Mouse (Mus musculus) C2C12 (cell line): ENCODE results near the gene Ppp1cc.

ENCODE experiments used
- CTCF ChIP-seq: IDR thresholded peaks from one replicate; pipeline ENCODE4 v1.5.1; 2011; ENCODE audit not compliant: control insufficient read depth, insufficient read depth, insufficient read length
- MYOD1 ChIP-seq: IDR thresholded peaks from one replicate; pipeline ENCODE4 v1.6.1; 2011; ENCODE audit warnings: low read depth; ENCODE audit not compliant: control insufficient read depth, insufficient read length

DNA sequence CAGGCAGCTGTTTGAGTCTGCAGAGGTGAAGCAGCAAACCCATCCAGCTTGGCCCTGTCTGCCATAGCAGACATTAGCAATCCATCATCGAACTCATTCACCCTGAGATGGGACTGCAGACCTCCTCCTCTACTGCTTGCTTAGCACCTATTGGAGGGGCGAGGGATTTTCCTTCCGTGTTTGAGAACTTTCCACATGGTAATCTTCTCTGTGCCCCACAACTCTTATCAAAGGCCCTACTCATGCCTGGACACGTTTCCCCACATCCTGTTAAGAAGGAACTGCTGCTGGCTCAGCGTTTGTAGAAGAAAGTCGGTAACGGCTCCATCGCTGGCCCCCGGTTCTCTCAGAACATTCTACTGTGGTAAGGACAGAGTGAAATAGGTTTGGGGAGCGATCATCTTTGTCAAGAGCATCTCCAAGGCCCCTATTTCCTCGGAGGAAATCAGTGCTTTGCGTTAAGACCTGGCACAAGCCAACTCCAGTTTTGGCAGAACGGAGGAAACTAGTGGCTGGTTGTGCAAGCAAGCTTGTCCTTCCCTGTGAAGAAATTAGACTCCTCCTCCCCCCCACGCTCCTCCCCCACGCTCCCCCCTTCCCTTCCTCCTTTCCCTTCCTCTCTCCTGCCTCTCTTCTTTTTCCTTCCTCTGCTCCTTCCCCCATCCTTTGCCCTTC, 12.6 kb upstream of the Ppp1cc start:
- no peak for TF ChIP-seq CTCF
- TF ChIP-seq MYOD1 = no peak
